10 mouse cellular contexts compared by ENCODE assay signal in genomic region chr3:151840688-151841087, GRCm38 (mm10).
"Had no signal": no experiment of that assay in that cellular context is flagged by ENCODE, and none has a peak within 500 bp of the region (broad histone marks: within the 10 kb centered on the region; RNA-seq: fewer than 3 reads in every experiment).

No protein-coding gene starts in this region.

- ATAC-seq: midbrain, embryonic 13.5 days had no signal

- DNase-seq: kidney, adult 8-10 months; kidney, postnatal 25 days; layer of hippocampus, postnatal 36 days; liver, embryonic 13.5 days; lung, adult 18-20 months; lung, postnatal 14 days; right cerebral cortex, postnatal 25 days; thymus, postnatal 4 days had no signal

- H3K4me3 ChIP-seq: limb, embryonic 15.5 days; liver, embryonic 13.5 days; midbrain, embryonic 13.5 days had no signal

- H3K36me3 ChIP-seq: limb, embryonic 15.5 days; liver, embryonic 13.5 days; midbrain, embryonic 13.5 days had no signal
